Mouse (Mus musculus): ENCODE results near the gene Cd59b.
"Not testable (repeated sequence)": the region's sequence is repeated elsewhere in the genome, so short reads cannot be mapped to it uniquely, and the experiment has no call there.

GRCm38 (mm10) chr2:104109021-104109420 lies 39.4 kb downstream of the Cd59b start:
- not testable (repeated sequence) for TF ChIP-seq CTCF (IDR thresholded peaks at IDR 0.05; ENCODE audit: borderline replicate concordance, insufficient read depth, low read length); POLR2A (IDR thresholded peaks at IDR 0.05; ENCODE audit: low read depth, low read length)
